Mouse (Mus musculus) forebrain, postnatal 0 days (tissue): Measurements from ENCODE around the gene Neu3. TPM values are rescaled to one million over a fixed set of nuclear protein-coding genes. Genes with fewer than 3 reads are reported as not detected.

Experiments
- ATAC-seq: fragments of 200-750 bp; cut with Nextera tagmentation; 2 replicates; pipeline ENCODE4 v1.8.0; 2017; ENCODE audit warnings: mild to moderate bottlenecking, moderate library complexity
- DNase-seq: peaks from one replicate; pipeline ENCODE4 v3.0.0-alpha.2; 2015
- H3K27ac ChIP-seq: fragments of 300-500 bp; sonication (generic); 2 replicates; pipeline ENCODE4 v1.5.1; 2014; ENCODE audit warnings: low read depth, mild to moderate bottlenecking, antibody characterized with exemption, low read length, moderate library complexity, mixed read lengths
- H3K27me3 ChIP-seq: fragments of 300-500 bp; sonication (generic); 2 replicates; pipeline ENCODE4 v1.6.1; 2014; ENCODE audit warnings: mild to moderate bottlenecking, low read length, mixed read lengths; ENCODE audit not compliant: insufficient read depth
- H3K36me3 ChIP-seq: fragments of 300-500 bp; sonication (generic); 2 replicates; pipeline ENCODE4 v1.6.1; 2014; ENCODE audit warnings: mild to moderate bottlenecking, moderate library complexity; ENCODE audit not compliant: insufficient read depth
- H3K4me1 ChIP-seq: fragments of 300-500 bp; sonication (generic); 2 replicates; pipeline ENCODE4 v1.6.1; 2014; ENCODE audit warnings: antibody characterized with exemption; ENCODE audit not compliant: insufficient read depth
- H3K4me2 ChIP-seq: fragments of 300-500 bp; sonication (generic); 2 replicates; pipeline ENCODE4 v1.6.1; 2014; ENCODE audit warnings: low read depth, mild to moderate bottlenecking, moderate library complexity
- H3K4me3 ChIP-seq: fragments of 300-500 bp; sonication (generic); 2 replicates; pipeline ENCODE4 v1.5.1; 2014; ENCODE audit warnings: low read depth, low read length, mixed read lengths
- H3K9ac ChIP-seq: fragments of 300-500 bp; sonication (generic); 2 replicates; pipeline ENCODE4 v1.6.1; 2014; ENCODE audit warnings: mild to moderate bottlenecking
- H3K9me3 ChIP-seq: fragments of 300-500 bp; sonication (generic); 2 replicates; pipeline ENCODE4 v1.6.1; 2016; ENCODE audit warnings: low read length
- CTCF ChIP-seq: sonication (generic); IDR thresholded peaks from 2 replicates; pipeline ENCODE4 v1.5.1; 2016; ENCODE audit warnings: antibody characterized with exemption, control low read depth, low read depth
- WGBS: fragments of 180-500 bp; shearing (Covaris S2); extraction: QIAGEN DNeasy Blood & Tissue Kit; methylation state at CpG from one replicate; pipeline ENCODE4 v1.1.7; 2014; 5-methylcytosine and 5-hydroxymethylcytosine counted together
- polyA plus RNA-seq: library from polyadenylated mRNA; unstranded; fragments of >200 nt; fragmentation: Nextera tagmentation; extraction: Ambion mirVana; gene quantifications from 2 replicates; pipeline ENCODE4 v1.2.1, GENCODE M21; 2015
- total RNA-seq: library from RNA; depleted of rRNA; stranded (reverse); fragments of >200 nt; gene quantifications from 2 replicates; pipeline ENCODE4 v1.2.3, GENCODE M21; 2014; rRNA removed

Gene Neu3
- total RNA-seq (2.2 and 2.3 TPM in 2 replicates), polyA plus RNA-seq (0.65 and 1.5 TPM in 2 replicates)

GRCm38 (mm10) chr7:99828083-99828570 lies at the start of gene Neu3:
Neu3 (minus strand) TSS chr7:99828417.
- peak within 1 kb of the TSS; percentile 61 for H3K4me2 ChIP-seq
- peak; percentile 35; the same call in 1 of the 2 replicates for TF ChIP-seq CTCF

DNA sequence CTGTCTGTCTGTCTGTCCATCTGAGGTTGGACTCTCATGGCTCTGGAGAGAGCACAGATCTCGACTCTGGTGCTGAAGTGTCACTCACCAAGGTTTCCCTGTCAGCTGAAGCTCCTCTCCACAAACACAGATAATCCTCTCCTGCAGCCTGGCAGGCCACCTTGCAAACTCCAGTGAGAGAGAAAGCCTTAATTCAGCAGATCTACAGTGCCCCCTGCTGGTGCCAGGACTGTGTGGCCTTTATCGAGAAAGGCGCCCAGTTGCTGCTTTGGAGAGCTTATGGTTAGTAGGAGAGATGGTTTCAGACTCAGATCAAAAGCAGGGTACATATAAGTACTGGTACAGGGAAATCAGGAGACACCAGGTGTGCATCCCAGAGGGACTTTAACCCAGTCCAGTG lies 48.1 kb upstream of the Neu3 start:
- Histone ChIP-seq H3K27ac (no peak overlapping the region), H3K27me3 (no peaks in the 10 kb centered on the region), H3K4me3 (no peak overlapping the region), H3K9me3 (no peaks in the 10 kb centered on the region), H3K4me2 (no peak overlapping the region), H3K9ac (no peak overlapping the region), H3K4me1 (peaks cover 8% of the 10 kb centered on the region; the same call in 1 of the 2 replicates), H3K36me3 (no peaks in the 10 kb centered on the region)
- DNase-seq (peak; percentile 92), ATAC-seq (peak; percentile 74)
- WGBS, result 3% methylated on average over 3 of the region's 3 CpGs
- TF ChIP-seq CTCF, result peak; percentile 94

More at GRCm38 (mm10) chr7:99828083-99828570, at the start of gene Neu3:
- Histone ChIP-seq H3K9ac (peak within 1 kb of the TSS; percentile 54), H3K27me3 (no peaks in the 10 kb centered on the region), H3K9me3 (no peaks in the 10 kb centered on the region), H3K27ac (no peak within 1 kb of the TSS), H3K36me3 (no peaks in the 10 kb centered on the region), H3K4me3 (peak within 1 kb of the TSS; percentile 39), H3K4me1 (no peaks in the 10 kb centered on the region)
- ATAC-seq (peak; percentile 99), DNase-seq (peak; percentile 83)
- under 1% methylated on average over 26 of the region's 26 CpGs for WGBS

- no peak overlapping the region for H3K9ac ChIP-seq
- DNase-seq, result no peak
- no peak for ATAC-seq
- no peaks in the 10 kb centered on the region for H3K36me3 ChIP-seq
- no peak overlapping the region for H3K4me2 ChIP-seq
- no peaks in the 10 kb centered on the region for H3K9me3 ChIP-seq
- H3K27ac ChIP-seq, result no peak overlapping the region
- H3K27me3 ChIP-seq, result no peaks in the 10 kb centered on the region
- TF ChIP-seq CTCF, result no peak
- H3K4me3 ChIP-seq, result no peak overlapping the region
- peaks cover 8% of the 10 kb centered on the region; the same call in 1 of the 2 replicates for H3K4me1 ChIP-seq
- 49% methylated on average over 5 of the region's 5 CpGs for WGBS
These were observed 47.7 kb upstream of the Neu3 start for GRCm38 (mm10) chr7:99875891-99876290.

DNA sequence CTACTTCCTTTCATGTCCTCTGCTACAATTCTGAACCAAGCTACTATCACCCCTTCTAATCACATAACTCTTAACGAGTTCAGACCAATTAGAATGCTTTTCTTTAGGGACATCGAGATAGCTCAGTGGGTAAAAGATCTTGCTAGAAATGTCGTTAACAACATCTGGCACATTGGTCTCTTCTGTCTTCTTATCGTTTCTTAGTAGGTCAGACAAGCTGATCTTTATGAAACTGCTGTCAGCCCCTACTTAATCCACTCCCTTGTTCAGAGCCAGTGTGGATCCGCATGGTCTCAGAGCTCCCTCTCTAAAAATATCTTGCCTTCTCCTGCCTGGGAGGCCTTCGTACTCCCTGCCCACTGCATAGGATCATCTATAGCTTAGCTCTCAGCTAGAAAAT lies 45.7 kb upstream of the Neu3 start:
- Histone ChIP-seq H3K4me3 (no peak overlapping the region), H3K27ac (no peak overlapping the region), H3K9ac (no peak overlapping the region), H3K36me3 (no peaks in the 10 kb centered on the region), H3K27me3 (no peaks in the 10 kb centered on the region), H3K4me1 (peaks cover 8% of the 10 kb centered on the region; the same call in 1 of the 2 replicates), H3K4me2 (no peak overlapping the region), H3K9me3 (no peaks in the 10 kb centered on the region)
- no peak for TF ChIP-seq CTCF
- ATAC-seq (no peak), DNase-seq (no peak)
- WGBS, result 45% methylated on average over 6 of the region's 6 CpGs

DNA sequence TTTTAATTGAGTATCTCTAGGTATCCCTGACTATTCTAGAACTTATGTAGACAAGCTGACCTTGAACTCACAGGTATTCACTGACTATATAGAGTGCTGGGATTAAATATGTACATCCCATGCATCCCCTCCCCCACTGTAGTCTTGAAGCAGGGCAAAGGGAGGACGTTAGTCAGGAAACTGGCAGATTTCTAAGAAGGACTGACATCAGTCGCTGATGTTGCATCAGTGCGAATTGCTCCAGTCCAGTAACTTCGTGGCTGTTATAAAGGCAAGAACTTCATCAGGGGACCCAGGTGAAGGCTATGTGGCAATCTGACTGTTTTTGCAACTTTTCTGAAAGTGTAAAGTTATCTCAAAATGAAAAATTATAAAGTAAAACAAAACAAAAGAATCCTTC lies 41.1 kb upstream of the Neu3 start:
- no peak for ATAC-seq
- Histone ChIP-seq H3K36me3 (no peaks in the 10 kb centered on the region), H3K9ac (no peak overlapping the region), H3K9me3 (no peaks in the 10 kb centered on the region), H3K27me3 (no peaks in the 10 kb centered on the region), H3K27ac (no peak overlapping the region), H3K4me2 (no peak overlapping the region), H3K4me3 (no peak overlapping the region), H3K4me1 (no peaks in the 10 kb centered on the region)
- no peak for TF ChIP-seq CTCF
- WGBS, result 73% methylated on average over 4 of the region's 4 CpGs
- no peak for DNase-seq

GRCm38 (mm10) chr7:99865219-99865618 lies 37.0 kb upstream of the Neu3 start:
- no peak for TF ChIP-seq CTCF
- DNase-seq (no peak), ATAC-seq (no peak)
- Histone ChIP-seq H3K9me3 (no peaks in the 10 kb centered on the region), H3K9ac (no peak overlapping the region), H3K4me2 (no peak overlapping the region), H3K4me1 (no peaks in the 10 kb centered on the region), H3K27ac (no peak overlapping the region), H3K36me3 (no peaks in the 10 kb centered on the region), H3K27me3 (no peaks in the 10 kb centered on the region), H3K4me3 (no peak overlapping the region)
- 41% methylated on average over 3 of the region's 3 CpGs for WGBS

DNA sequence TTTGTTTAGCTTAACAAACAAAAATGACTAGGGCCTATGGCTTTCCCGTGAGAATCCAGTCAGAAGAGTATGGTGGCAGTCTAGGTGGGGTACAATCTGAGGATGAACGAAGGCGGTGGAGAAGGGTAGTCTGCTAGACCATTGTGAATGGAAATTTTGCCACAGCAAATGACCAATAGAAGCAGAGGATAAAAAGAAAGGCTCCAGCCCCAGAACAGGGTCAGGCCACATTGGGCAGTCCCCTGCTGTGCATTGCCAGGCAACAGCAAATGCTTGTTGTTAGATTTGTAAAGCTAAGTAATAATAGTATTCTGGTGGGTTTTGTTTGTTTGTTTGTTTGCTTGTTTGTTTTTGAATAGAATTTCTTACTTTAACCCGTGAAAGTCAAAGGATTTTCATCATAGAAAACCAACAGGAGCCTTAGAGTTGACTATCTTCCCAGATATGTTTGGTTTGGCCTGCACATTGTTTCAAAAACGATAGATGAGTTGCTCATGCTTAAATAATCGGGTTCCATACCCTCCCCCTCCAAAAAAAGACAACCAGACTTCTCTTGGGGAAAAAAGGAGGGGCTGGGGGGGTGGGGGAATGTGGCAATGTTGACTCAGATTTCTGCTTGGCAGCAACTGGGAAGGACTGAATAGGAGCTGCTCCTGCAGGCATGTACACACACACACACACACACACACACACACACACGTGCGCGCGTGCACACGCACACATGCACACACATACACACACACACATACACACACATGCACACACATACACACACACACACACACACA lies 36.2 kb upstream of the Neu3 start:
- WGBS, result 36% methylated on average over 11 of the region's 11 CpGs
- DNase-seq, result peak; percentile 15
- H3K9me3 ChIP-seq, result no peaks in the 10 kb centered on the region

More for the DNA sequence above, 36.2 kb upstream of the Neu3 start:
- H3K27ac ChIP-seq, result no peak overlapping the region
- TF ChIP-seq CTCF, result no peak
- ATAC-seq, result peak; percentile 43; the same call in 1 of the 2 replicates
- H3K4me1 ChIP-seq, result no peaks in the 10 kb centered on the region
- no peaks in the 10 kb centered on the region for H3K36me3 ChIP-seq
- no peak overlapping the region for H3K9ac ChIP-seq
- no peaks in the 10 kb centered on the region for H3K27me3 ChIP-seq
- H3K4me3 ChIP-seq, result no peak overlapping the region
- H3K4me2 ChIP-seq, result no peak overlapping the region
